Mouse (Mus musculus) embryonic facial prominence, embryonic 14.5 days (tissue): ENCODE measurements around the gene Cep131. TPM values are rescaled to one million over a fixed set of nuclear protein-coding genes. Genes with fewer than 3 reads are reported as not detected.
A peak's percentile ranks its signal among the peaks of the same experiment; 100 is the strongest.

Experiments
- ATAC-seq: fragments of 200-750 bp; cut with Nextera tagmentation; 2 replicates; pipeline ENCODE4 v1.8.0; 2017; ENCODE audit warnings: low read depth, moderate number of reproducible peaks, moderate TSS enrichment
- DNase-seq: peaks from one replicate; pipeline ENCODE4 v3.0.0-alpha.2; 2015; ENCODE audit warnings: low spot score
- H3K27ac ChIP-seq: fragments of 300-500 bp; sonication (generic); replicated peaks from 2 replicates; pipeline ENCODE4 v1.5.1; 2014; ENCODE audit warnings: low read depth, mild to moderate bottlenecking, low read length, moderate library complexity
- H3K27me3 ChIP-seq: fragments of 300-500 bp; sonication (generic); replicated peaks from 2 replicates; pipeline ENCODE4 v1.6.1; 2014; ENCODE audit warnings: low read length; ENCODE audit not compliant: control insufficient read depth, insufficient read depth
- H3K36me3 ChIP-seq: fragments of 300-500 bp; sonication (generic); 2 replicates; pipeline ENCODE4 v1.6.1; 2014; ENCODE audit warnings: low read length, mixed read lengths; ENCODE audit not compliant: control insufficient read depth, insufficient read depth
- H3K4me1 ChIP-seq: fragments of 300-500 bp; sonication (generic); 2 replicates; pipeline ENCODE4 v1.6.1; 2014; ENCODE audit warnings: antibody characterized with exemption, low read length; ENCODE audit not compliant: control insufficient read depth, insufficient read depth
- H3K4me2 ChIP-seq: fragments of 300-500 bp; sonication (generic); 2 replicates; pipeline ENCODE4 v1.6.1; 2014; ENCODE audit warnings: low read depth, mild to moderate bottlenecking, low read length, moderate library complexity, mixed read lengths
- H3K4me3 ChIP-seq: fragments of 300-500 bp; sonication (generic); 2 replicates; pipeline ENCODE4 v1.5.1; 2014; ENCODE audit warnings: low read depth, mild to moderate bottlenecking, low read length
- H3K9ac ChIP-seq: fragments of 300-500 bp; sonication (generic); 2 replicates; pipeline ENCODE4 v1.6.1; 2014; ENCODE audit warnings: low read depth, mild to moderate bottlenecking, low read length, moderate library complexity, mixed read lengths
- H3K9me3 ChIP-seq: fragments of 300-500 bp; sonication (generic); 2 replicates; pipeline ENCODE4 v1.6.1; 2016; ENCODE audit warnings: low read length; ENCODE audit not compliant: control insufficient read depth
- WGBS: fragments of 180-500 bp; shearing (Covaris S2); extraction: QIAGEN DNeasy Blood & Tissue Kit; methylation state at CpG from one replicate; pipeline ENCODE4 v1.1.7; 2014; 5-methylcytosine and 5-hydroxymethylcytosine counted together
- polyA plus RNA-seq: library from polyadenylated mRNA; unstranded; fragments of >200 nt; fragmentation: Nextera tagmentation; extraction: Ambion mirVana; gene quantifications from 2 replicates; pipeline ENCODE4 v1.2.1, GENCODE M21; 2014

The Cep131 gene
- polyA plus RNA-seq, 1 experiment from 2014 or later: 28.2 TPM

DNA sequence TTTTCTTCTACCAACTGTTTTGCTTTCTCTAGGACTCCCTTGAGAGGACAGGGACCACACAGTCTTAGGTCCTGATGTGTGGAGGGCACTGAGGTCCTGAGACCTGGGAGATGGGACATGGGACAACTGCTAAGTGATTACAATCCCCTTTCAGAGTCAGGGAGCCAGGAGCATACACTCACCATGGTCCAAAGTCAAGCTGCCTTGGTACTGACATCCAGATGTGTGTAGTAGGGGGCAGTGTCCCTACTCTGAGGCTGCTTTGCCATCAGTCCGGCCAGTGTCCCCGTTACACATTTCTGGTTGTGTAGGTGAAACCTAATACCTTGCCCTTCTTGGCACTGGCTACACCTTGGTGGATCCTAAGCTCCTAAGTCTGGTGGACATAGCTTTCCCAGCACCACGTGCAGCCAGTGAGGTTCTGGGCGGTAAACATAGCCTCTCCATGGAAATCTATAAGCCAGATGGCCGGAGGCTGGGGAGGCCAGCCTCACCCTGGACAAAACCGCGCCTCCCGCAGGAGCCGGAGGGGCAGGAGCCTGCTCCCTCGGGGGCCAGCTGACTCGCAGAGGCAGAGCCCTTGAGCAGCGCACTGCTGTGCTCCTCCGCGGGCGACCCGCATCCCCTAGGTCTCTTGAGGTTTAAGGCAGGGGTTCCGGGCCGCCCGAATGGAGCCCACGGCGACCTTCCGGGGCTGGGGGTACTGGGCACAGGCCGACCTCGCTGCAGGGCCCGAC, 568 bp downstream of the Cep131 start:
- H3K27ac ChIP-seq: peak overlapping the region; percentile 70
- peak overlapping the region; percentile 95 for H3K4me3 ChIP-seq
- ATAC-seq (peak; percentile 19), DNase-seq (peak; percentile 35)
- peaks cover 37% of the 10 kb centered on the region for H3K36me3 ChIP-seq
- H3K9me3 ChIP-seq: no peaks in the 10 kb centered on the region
- 0% methylated on average over 17 of the region's 25 CpGs for WGBS
- H3K4me1 ChIP-seq: peaks cover 9% of the 10 kb centered on the region
- no peaks in the 10 kb centered on the region for H3K27me3 ChIP-seq
- H3K4me2 ChIP-seq: peak overlapping the region; percentile 94
- peak overlapping the region; percentile 97 for H3K9ac ChIP-seq

DNA sequence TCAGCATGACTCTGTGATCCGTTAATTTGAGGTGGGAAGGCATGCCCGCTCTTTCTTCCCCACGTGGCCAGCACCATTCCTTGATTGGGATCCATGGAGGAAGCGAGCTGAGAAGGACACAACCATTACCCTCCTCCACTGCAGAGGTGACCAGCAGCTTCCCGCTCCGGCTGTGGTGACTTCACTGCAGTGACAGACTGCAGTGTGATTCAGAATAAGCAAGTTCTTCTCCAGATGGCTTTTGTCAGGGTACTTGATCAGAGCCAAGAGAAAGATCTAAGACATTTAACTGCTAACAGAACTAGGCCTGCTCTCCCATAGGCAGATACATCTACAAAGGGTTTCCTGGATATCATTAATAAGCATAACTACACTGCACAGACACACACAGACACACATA, 6.3 kb downstream of the Cep131 start:
- ATAC-seq: no peak
- DNase-seq: no peak
- 85% methylated on average over 6 of the region's 6 CpGs for WGBS

GRCm38 (mm10) chr11:120076191-120076590, 10.4 kb downstream of the Cep131 start:
- DNase-seq (no peak), ATAC-seq (no peak)
- Histone ChIP-seq H3K4me3 (no peak overlapping the region), H3K4me1 (no peaks in the 10 kb centered on the region), H3K27ac (no peak overlapping the region), H3K9ac (no peak overlapping the region), H3K36me3 (peaks cover 86% of the 10 kb centered on the region), H3K27me3 (no peaks in the 10 kb centered on the region), H3K9me3 (no peaks in the 10 kb centered on the region), H3K4me2 (no peak overlapping the region)
- WGBS: 79% methylated on average over 3 of the region's 3 CpGs

More for the DNA sequence above, 6.3 kb downstream of the Cep131 start:
- Histone ChIP-seq H3K4me2 (no peak overlapping the region), H3K4me3 (no peak overlapping the region), H3K27ac (no peak overlapping the region), H3K9ac (no peak overlapping the region), H3K4me1 (0 out of 2 replicates have a peak, but pooled peaks cover under 1% of the 10 kb centered on the region), H3K36me3 (peaks cover 81% of the 10 kb centered on the region), H3K27me3 (no peaks in the 10 kb centered on the region), H3K9me3 (no peaks in the 10 kb centered on the region)

DNA sequence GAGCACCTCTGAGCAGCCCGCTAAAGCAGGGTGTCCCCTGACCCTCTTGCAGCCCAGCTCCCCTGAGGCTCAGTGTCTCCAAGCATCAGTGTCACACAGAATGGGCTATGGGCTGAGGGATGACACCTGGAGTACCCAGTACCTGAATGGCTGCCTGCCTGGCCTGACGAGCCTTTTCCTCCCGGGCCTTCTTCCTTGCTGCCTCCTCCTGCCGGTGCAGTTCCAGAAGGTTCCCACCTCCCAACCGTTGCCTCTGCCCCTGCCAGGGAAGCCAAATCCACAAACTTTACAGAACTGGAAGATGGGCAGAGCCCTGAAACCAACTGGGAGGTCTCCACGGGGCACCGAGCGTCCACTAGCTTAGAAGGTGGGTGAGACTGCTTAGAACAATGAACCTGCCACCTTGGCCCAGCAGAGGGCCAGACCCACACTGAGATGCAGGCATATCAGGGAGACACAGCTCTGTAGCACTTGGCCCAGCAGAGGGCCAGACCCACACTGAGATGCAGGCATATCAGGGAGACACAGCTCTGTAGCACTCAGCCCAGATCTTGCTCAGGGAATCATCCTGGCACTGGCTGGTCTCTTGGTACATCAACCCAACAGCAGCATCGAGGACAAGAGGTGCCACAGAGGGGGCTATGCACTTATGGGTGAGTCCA, 13.5 kb downstream of the Cep131 start:
- 90% methylated on average over 9 of the region's 9 CpGs for WGBS

GRCm38 (mm10) chr11:120071731-120072320, 14.8 kb downstream of the Cep131 start:
- DNase-seq (no peak), ATAC-seq (no peak)
- Histone ChIP-seq H3K27me3 (no peaks in the 10 kb centered on the region), H3K9ac (no peak overlapping the region), H3K4me3 (no peak overlapping the region), H3K4me1 (no peaks in the 10 kb centered on the region), H3K27ac (no peak overlapping the region), H3K9me3 (no peaks in the 10 kb centered on the region), H3K36me3 (peaks cover 82% of the 10 kb centered on the region), H3K4me2 (no peak overlapping the region)
- WGBS: 69% methylated on average over 6 of the region's 7 CpGs

More for the DNA sequence above, 13.5 kb downstream of the Cep131 start:
- DNase-seq (no peak), ATAC-seq (no peak)
- no peak overlapping the region for H3K4me2 ChIP-seq
- no peaks in the 10 kb centered on the region for H3K9me3 ChIP-seq
- no peaks in the 10 kb centered on the region for H3K27me3 ChIP-seq
- no peak overlapping the region for H3K27ac ChIP-seq
- no peaks in the 10 kb centered on the region for H3K4me1 ChIP-seq
- H3K9ac ChIP-seq: no peak overlapping the region
- H3K36me3 ChIP-seq: peaks cover 78% of the 10 kb centered on the region
- H3K4me3 ChIP-seq: no peak overlapping the region

DNA sequence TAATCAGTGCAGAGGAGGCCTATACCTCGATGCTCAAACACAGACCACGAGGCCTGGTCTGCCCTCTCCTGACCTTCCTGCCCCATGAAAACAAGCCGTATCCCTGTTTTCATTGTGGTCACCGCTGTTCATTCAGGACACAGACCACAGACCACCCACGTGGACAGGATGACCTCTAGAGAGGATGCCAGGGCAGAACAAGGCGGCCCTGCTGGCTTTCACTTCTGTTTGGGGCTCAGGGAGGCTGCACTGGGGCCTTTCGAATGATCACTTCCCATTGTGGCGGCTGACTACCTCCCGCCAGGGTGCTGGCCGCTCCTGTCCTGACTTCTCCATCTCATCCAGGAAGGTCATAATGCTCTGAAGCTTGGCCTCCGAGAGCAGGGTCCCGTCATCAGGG, 15.6 kb downstream of the Cep131 start:
- H3K27me3 ChIP-seq: no peaks in the 10 kb centered on the region
- no peak overlapping the region for H3K4me2 ChIP-seq
- H3K27ac ChIP-seq: no peak overlapping the region
- ATAC-seq (no peak), DNase-seq (no peak)
- no peak overlapping the region for H3K4me3 ChIP-seq
- peaks cover 81% of the 10 kb centered on the region for H3K36me3 ChIP-seq
- no peak overlapping the region for H3K9ac ChIP-seq
- no peaks in the 10 kb centered on the region for H3K4me1 ChIP-seq
- WGBS: 46% methylated on average over 12 of the region's 12 CpGs
- H3K9me3 ChIP-seq: no peaks in the 10 kb centered on the region

DNA sequence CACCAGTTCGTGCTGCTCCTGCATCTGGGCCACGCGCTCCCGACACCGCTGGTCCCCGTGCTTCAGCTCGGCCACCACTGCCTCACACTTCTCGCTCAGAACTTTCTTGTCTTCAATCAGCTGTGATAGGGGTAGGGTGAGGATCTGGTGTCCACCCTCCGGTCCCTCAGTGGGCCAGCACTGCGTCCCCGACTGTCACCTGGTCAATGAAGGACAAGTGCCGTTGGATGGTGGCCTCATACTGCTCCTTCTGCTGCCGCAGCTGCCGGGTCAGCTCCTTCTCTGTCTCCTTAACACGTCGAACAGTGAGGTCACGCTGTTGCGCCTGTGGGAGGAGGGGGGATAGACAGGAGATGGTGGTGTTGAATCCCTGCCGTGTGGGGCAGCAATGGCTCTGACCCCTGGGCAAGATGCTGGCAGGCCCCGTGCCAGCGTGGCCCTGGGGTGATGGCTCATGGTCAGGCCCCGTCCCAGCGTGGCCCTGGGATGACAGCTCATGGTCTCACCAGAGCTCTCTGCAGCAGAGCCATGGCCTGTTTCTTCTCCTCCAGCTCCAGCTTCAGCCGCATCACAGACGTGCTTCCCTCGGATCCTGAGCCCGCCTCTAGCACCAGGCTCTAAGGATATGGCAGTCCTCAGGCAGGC, 16.2 kb downstream of the Cep131 start:
- no peak overlapping the region for H3K4me3 ChIP-seq
- 87% methylated on average over 21 of the region's 27 CpGs for WGBS
- H3K27me3 ChIP-seq: no peaks in the 10 kb centered on the region
- H3K4me1 ChIP-seq: no peaks in the 10 kb centered on the region
- DNase-seq (no peak), ATAC-seq (no peak)
- H3K4me2 ChIP-seq: no peak overlapping the region
- H3K9me3 ChIP-seq: no peaks in the 10 kb centered on the region
- no peak overlapping the region for H3K9ac ChIP-seq
- no peak overlapping the region for H3K27ac ChIP-seq
- H3K36me3 ChIP-seq: peaks cover 79% of the 10 kb centered on the region

GRCm38 (mm10) chr11:120069261-120069660, 17.4 kb downstream of the Cep131 start:
- H3K4me3 ChIP-seq: no peak overlapping the region
- ATAC-seq: no peak; the same call in 1 of the 2 replicates
- no peaks in the 10 kb centered on the region for H3K9me3 ChIP-seq
- H3K36me3 ChIP-seq: peaks cover 77% of the 10 kb centered on the region
- no peak overlapping the region for H3K4me2 ChIP-seq
- 27% methylated on average over 11 of the region's 11 CpGs for WGBS
- peak; percentile 40 for DNase-seq
- H3K9ac ChIP-seq: no peak overlapping the region
- H3K4me1 ChIP-seq: no peaks in the 10 kb centered on the region
- no peak overlapping the region for H3K27ac ChIP-seq
- H3K27me3 ChIP-seq: no peaks in the 10 kb centered on the region
